Mouse (Mus musculus) layer of hippocampus, adult 9-10 months (tissue): Measurements from ENCODE around the gene Amd1.

ENCODE experiments used
- DNase-seq: peaks from one replicate; pipeline ENCODE4 v3.0.0; 2022; ENCODE audit warnings: low spot score

Gene Amd1

DNA sequence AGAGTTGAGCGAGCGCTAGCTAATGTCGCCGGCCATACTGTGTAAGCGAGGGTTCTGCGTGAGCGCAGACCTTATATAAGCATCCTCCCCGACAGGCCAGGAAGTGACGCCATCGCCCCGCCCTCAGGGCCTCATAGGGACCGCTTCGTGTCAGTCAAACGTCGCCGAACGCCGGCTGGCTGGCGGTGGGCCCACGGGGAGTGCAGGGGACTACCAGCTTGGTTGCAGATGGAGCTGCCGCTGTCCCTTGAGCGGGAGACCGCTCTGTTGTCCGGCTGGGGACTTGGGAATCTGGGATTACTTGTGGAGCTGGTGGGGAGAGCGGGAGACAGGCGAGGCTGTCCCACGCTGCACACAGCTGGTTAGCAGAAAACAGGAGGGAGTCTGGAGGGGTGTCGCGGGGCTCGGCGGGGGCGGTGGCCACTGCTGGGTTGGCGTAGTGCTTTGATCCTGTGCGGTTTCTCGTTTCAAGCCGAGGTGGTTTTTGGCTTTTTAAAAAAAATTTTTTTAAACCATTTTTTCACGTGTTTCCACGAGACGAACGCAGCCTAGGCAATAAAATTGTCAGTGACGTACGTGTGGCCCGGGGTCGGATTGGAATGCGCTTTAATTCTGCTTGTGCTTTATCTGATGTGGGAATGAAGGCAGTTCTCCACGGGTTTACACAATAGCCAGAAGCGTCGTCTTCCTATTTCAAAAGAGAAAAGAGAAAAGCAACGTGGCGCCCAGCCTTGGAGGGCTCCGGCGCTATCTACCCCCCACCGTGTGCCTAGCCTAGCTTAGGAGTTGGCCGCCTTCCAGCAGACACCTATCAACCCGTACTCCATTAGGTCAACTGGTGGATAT, at the start of gene Amd1:
Gene Amd1, minus strand, starts transcription at position 47 of the 846 bp plus-strand sequence.
- DNase-seq: peak; percentile 97

DNA sequence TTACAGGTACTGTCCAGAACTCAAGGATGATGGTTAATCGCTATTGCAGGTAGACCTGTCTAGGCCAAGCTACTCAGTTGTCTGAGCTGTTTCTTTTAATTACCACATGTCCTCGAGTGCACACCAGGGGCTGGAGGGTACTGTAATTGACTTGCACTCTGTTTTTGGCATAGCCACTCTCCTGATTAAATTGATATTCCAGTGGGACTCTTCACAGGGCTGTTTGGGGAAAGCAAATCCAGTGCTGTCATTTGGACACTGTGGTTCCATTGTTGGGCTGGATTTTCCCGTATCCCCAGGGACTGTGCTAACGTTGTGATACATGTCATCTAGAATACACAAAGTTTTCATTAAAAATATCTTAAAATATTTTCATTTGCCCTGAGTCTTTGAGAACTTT, 49.2 kb upstream of the Amd1 start:
- no peak for DNase-seq

- no peak for DNase-seq
Measured at GRCm38 (mm10) chr10:40350245-40350932, 48.4 kb upstream of the Amd1 start.

GRCm38 (mm10) chr10:40349631-40350177, 47.7 kb upstream of the Amd1 start:
- no peak for DNase-seq

DNA sequence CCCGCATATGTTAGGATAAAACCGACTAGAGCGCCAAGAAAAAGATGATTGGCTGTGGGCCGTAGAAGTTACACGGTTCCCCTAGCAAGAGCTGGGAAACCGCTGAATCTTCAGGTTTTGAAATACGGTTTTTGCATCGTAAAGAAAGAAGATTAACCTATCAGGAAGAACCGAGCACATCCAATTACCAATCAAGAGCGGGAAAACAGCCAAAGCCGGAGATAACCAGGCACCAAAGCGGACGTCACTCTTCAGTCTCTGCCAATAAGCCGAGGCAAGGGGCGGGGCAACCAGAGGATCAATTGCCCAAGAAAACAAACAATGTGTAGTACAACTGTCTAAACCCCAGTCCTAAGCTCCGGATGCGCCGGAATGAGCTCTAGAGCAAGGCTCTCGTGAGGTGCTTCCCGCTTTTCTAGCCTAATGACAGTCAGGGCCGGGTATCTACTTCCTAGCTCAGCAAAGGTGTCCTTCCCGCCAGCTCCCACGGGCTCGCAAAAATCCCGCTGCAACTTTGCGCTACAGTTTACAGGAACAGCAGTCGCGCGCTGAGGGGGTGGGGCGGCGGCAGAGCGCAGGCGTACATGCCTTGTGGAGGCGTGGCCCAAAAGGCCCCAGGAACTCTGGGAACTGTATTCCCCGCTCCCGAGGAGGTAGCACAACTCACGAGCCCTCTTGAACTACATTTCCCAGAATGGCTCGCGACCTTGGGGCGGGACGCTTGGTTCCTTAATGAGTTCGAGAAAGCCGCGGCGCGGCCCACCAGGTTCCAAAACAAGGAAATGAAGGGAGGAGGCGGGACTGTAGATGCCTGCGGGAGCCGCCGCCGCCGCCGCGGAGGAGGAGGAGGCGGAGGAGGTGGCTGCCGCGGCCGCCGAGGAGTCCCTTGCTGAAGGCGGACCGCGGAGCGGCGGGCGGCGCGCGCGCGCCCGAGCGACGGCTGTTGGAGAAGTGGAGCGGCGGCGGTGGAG, 46.9 kb upstream of the Amd1 start:
- DNase-seq: peak; percentile 96

DNA sequence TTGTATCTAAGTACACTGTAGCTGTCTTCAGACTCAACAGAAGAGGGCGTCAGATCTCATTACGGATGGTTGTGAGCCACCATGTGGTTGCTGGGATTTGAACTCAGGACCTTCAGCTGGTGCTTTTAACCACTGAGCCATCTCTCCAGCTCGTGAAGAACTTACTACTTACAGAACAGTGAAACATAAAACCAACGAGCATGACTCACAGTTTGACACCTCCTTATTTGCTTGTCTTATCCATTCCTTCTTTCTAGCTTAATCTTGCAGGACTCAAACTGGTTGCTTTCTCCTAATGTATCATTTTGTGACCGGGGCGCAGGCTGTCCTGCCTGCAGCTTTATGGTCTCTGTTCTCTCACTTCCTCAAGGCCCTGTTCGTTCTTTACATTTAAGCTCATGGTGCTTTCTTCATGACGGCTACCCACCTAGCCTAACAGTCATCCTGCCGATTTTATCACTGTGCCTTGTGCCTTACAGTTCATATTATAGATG, 45.5 kb upstream of the Amd1 start:
- no peak for DNase-seq

DNA sequence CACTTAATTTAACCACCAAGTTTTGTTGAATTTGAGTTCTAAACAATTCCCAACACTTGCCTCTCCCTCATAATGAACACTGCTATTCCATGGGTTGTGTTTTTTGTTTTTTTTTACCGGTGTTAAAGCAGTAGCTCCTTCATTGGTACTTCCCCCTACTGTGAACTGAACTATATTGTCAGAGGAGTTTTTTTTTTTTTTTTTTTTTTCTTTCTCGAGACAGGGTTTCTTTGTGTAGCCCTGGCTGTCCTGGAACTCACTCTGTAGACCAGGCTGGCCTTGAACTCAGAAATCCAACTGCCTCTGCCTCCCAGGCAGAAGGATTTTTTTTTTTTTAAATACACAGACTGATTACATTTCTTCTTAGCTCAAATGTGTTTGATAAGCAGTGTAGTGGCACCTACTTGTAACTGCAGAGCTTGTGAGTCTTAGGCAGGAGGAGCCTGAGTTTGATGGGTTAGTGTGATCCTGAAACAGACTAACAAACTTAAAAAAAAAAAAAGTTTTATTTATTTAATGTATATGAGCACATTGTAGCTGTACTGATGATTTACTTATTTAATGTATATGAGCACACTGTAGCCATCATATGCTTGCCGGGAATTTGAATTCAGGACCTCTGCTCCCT, 44.9 kb upstream of the Amd1 start:
- no peak for DNase-seq

DNA sequence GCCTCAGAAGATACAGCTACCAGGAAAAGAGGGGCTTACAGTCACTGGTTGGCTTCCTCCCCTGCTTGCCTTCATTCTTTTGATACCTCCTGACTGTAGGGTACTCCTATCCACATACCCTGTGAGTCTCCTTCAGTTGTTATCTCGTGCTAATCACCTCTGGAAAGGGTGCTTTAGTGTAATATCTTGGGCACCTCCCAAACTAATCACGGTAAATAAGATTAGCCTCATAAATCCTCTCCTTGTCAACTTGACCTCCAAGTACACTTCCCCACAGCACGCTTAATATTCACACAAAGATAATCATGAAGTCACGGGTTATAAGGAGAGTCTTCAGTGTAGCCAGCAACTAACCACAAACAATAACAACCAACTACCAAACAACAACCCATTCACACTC, 40.0 kb upstream of the Amd1 start:
- DNase-seq: no peak

DNA sequence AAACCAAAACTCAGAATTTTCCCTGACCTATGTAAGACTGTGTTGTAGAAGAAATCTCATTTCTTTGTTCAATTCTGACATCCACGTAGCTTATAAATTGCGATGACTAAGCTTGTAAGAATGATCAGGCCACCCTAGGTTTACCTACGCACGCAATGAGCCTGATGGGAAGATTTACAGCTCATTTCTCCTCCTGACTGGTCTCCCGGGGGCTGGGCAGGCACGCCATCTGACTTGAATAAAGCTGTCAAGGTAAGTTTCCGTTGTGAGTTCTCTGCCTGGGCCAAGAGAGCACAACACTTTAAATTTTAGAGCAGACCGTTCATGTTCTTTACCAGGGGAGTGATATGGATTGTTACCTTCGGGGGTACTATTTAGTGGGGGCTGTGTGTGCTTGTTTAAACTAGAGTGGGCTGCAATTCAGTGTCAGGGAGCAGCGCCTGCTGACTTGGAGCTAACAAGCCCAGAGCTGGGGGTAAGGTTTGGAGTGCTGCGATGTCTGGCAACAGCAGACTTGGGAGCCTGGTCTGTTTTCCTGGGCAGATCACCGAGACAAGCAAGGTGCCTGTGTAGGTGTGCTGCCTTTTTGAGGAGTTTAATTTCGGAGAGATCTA, 37.5 kb upstream of the Amd1 start, which contains the start of gene Cdk19:
Gene Cdk19, plus strand, starts transcription at position 214 of the 614 bp plus-strand sequence.
- DNase-seq: no peak

DNA sequence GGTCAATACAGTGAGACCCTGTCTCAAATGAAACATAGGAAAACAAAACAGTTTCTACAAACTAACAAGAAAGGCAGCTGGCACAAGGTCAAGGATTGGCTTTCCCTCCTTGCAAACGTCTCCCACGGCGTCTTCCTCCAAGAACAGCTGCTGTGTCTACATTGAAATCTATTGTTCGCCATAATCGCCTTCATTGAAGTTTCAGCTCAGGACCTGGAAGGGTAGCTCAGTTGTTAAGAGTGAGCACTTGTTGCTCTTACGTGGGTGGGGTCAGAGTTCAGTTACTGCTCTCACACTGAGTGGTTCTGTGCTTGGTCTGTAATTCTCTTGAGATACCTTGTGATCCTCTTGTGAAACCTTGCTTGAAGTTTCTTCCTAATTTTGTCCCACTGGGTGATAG, 30.9 kb upstream of the Amd1 start:
- no peak for DNase-seq

GRCm38 (mm10) chr10:40330262-40330661, 28.3 kb upstream of the Amd1 start:
- DNase-seq: no peak

DNA sequence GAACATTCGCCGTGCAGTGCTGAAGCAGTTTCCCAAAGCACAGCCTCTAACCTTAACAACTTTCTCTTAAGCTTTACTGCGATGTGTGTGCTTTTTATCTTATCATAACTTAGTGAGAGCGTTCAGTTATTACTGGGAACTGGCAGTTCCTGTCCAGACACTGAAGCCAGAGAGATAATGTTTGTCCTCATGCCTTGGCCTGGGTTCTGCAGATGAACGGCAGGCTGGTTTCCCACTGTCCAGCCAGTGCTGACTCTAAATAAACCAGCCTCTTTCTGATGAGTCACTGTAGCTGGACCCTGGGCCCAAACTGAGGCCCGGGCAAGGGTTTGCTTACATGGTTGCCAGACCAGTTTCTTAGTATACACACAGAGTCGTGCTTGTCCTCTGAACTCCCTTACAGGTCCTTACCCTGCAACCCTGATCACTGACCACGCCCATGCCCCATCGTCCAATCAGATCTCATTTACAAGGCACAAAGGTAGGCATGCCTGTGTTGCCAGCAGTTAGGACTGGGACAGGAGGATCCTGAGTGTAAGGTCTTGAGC, 26.1 kb upstream of the Amd1 start:
- DNase-seq: no peak

- no peak for DNase-seq
Measured at GRCm38 (mm10) chr10:40320306-40320705, 18.3 kb upstream of the Amd1 start.

GRCm38 (mm10) chr10:40316841-40317585, 15.0 kb upstream of the Amd1 start:
- DNase-seq: no peak

- DNase-seq: no peak
Measured at GRCm38 (mm10) chr10:40312781-40313180, 10.8 kb upstream of the Amd1 start.

DNA sequence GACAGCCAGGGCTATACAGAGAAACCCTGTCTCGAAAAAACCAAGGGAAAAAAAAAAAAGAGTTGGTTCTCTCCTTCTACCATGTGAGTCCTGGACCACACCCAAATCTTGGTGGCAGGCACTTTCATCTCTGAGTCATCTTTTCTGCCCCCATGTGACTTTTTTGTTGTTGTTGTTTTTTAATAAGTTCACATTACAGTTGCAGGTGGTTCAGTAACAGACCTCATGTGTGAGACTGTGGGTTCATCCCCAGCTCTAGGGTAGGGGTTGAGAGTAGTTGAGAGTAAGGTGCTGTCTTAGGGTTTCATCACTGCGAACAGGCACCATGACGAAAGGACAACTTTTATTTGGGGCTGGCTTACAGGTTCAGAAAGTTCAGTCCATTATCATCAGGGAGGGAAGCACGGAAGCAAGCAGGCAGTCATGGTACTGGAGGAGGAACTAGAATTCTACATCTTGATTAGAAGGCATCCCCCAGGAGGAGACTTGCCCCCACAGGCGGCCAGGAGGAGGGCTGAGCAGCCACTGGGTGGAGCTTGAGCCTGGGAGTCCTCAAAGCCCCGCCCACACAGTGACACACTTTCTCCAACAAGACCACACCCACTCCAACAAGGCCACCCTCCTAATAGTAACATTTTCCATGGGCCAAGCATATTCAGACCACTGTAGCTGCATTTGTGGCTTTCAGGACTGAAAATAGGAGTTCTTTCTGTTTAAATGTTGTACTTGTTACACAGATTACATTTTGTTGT, 8.1 kb upstream of the Amd1 start:
- DNase-seq: no peak

DNA sequence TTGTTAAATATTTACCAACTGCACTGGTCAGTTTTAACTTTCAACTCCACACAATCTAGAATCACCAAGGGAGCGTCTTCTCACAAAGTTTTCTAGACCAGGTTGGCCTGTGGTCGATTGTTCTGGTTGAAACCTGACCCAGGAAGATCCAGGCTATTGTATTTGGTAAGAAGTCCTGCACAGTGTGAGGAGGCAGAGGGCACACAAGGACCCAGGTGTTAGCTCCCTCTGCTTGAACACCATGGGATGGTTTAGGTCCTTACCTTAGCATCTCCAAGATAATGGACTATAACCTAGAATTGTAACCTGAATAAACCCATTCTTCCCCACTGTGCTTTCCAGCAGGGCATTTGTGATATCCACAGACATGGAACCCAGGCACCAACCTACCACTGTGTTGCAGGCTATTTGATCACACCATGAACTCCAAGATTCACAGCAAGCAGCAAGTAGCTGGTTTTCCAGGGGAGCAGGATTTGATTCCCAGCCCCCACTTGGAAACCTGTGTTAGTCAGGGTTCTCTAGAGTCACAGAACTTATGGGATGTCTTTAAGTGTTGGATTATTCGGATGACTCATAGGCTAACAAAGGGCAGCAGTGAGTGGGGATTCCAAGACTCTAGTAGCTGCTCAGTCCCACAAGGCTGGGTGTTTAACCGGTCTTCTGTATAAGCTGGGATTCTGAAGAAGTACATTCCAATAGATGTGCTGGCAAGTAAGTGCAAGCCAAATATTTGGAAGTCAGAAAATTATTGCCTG, 6.0 kb upstream of the Amd1 start:
- no peak for DNase-seq

- no peak for DNase-seq
Measured at GRCm38 (mm10) chr10:40305989-40306388, 4.0 kb upstream of the Amd1 start.
